Mouse (Mus musculus): ENCODE measurements around the gene Dgkh. TPM values are rescaled to one million over a fixed set of nuclear protein-coding genes. Genes with fewer than 3 reads are reported as not detected.

The Dgkh gene
- polyA plus RNA-seq, 1 experiment from 2014 or later, result 1.2 TPM

- Histone ChIP-seq H3K4me1 (no peaks in the 10 kb centered on the region), H3K36me3 (ENCODE audit: poor library complexity, severe bottlenecking) (no peaks in the 10 kb centered on the region), H3K4me3 (no peak overlapping the region), H3K4me2 (no peak overlapping the region), H3K9ac (no peak overlapping the region), H3K27ac (no peak overlapping the region), H3K9me3 (replicated peaks) (no peaks in the 10 kb centered on the region), H3K27me3 (no peaks in the 10 kb centered on the region)
- no peak for ATAC-seq
- WGBS, result 85% methylated on average over 4 of the region's 4 CpGs
These were observed 21.9 kb downstream of the Dgkh start for GRCm38 (mm10) chr14:78710647-78711046.

- no peaks in the 10 kb centered on the region for H3K36me3 ChIP-seq (ENCODE audit: poor library complexity, severe bottlenecking)
- no peak for ATAC-seq
- no peak overlapping the region for H3K4me2 ChIP-seq
- no peak overlapping the region for H3K27ac ChIP-seq
- H3K9me3 ChIP-seq (replicated peaks), result no peaks in the 10 kb centered on the region
- H3K4me3 ChIP-seq, result no peak overlapping the region
- H3K27me3 ChIP-seq, result no peaks in the 10 kb centered on the region
- H3K4me1 ChIP-seq, result no peaks in the 10 kb centered on the region
- H3K9ac ChIP-seq, result no peak overlapping the region
- 88% methylated on average over 3 of the region's 3 CpGs for WGBS
These were observed 27.0 kb downstream of the Dgkh start for GRCm38 (mm10) chr14:78705616-78706015.

- no peak overlapping the region for H3K27ac ChIP-seq
- no peak overlapping the region for H3K4me2 ChIP-seq
- WGBS, result 90% methylated on average over 4 of the region's 4 CpGs
- no peaks in the 10 kb centered on the region for H3K27me3 ChIP-seq
- ATAC-seq, result no peak
- H3K9ac ChIP-seq, result no peak overlapping the region
- H3K36me3 ChIP-seq (ENCODE audit: poor library complexity, severe bottlenecking), result no peaks in the 10 kb centered on the region
- H3K4me1 ChIP-seq, result no peaks in the 10 kb centered on the region
- no peak overlapping the region for H3K4me3 ChIP-seq
- H3K9me3 ChIP-seq (replicated peaks), result no peaks in the 10 kb centered on the region
These were observed 28.6 kb downstream of the Dgkh start for GRCm38 (mm10) chr14:78703989-78704388.

- no peak overlapping the region for H3K4me3 ChIP-seq
- no peaks in the 10 kb centered on the region for H3K9me3 ChIP-seq (replicated peaks)
- H3K27ac ChIP-seq, result no peak overlapping the region
- H3K27me3 ChIP-seq, result no peaks in the 10 kb centered on the region
- no peaks in the 10 kb centered on the region for H3K4me1 ChIP-seq
- ATAC-seq, result no peak
- no peak overlapping the region for H3K4me2 ChIP-seq
- WGBS, result 82% methylated on average over 6 of the region's 6 CpGs
- no peaks in the 10 kb centered on the region for H3K36me3 ChIP-seq (ENCODE audit: poor library complexity, severe bottlenecking)
- no peak overlapping the region for H3K9ac ChIP-seq
These were observed 29.2 kb downstream of the Dgkh start for GRCm38 (mm10) chr14:78703361-78703760.

- H3K4me2 ChIP-seq, result no peak overlapping the region
- 79% methylated on average over 4 of the region's 4 CpGs for WGBS
- no peaks in the 10 kb centered on the region for H3K36me3 ChIP-seq (ENCODE audit: poor library complexity, severe bottlenecking)
- H3K9me3 ChIP-seq (replicated peaks), result no peaks in the 10 kb centered on the region
- no peak for ATAC-seq
- no peaks in the 10 kb centered on the region for H3K27me3 ChIP-seq
- no peak overlapping the region for H3K27ac ChIP-seq
- H3K9ac ChIP-seq, result no peak overlapping the region
- no peak overlapping the region for H3K4me3 ChIP-seq
- H3K4me1 ChIP-seq, result no peaks in the 10 kb centered on the region
These were observed 30.5 kb downstream of the Dgkh start for GRCm38 (mm10) chr14:78702048-78702447.

GRCm38 (mm10) chr14:78701501-78701900 is 31.1 kb downstream of the Dgkh start:
- ATAC-seq, result no peak
- H3K27me3 ChIP-seq, result no peaks in the 10 kb centered on the region
- no peaks in the 10 kb centered on the region for H3K9me3 ChIP-seq (replicated peaks)
- H3K4me1 ChIP-seq, result no peaks in the 10 kb centered on the region
- no peak overlapping the region for H3K4me2 ChIP-seq
- WGBS, result 85% methylated on average over 8 of the region's 8 CpGs
- H3K4me3 ChIP-seq, result no peak overlapping the region
- no peak overlapping the region for H3K9ac ChIP-seq
- H3K27ac ChIP-seq, result no peak overlapping the region
- no peaks in the 10 kb centered on the region for H3K36me3 ChIP-seq (ENCODE audit: poor library complexity, severe bottlenecking)

- H3K4me2 ChIP-seq, result no peak overlapping the region
- no peak overlapping the region for H3K27ac ChIP-seq
- ATAC-seq, result no peak
- no peaks in the 10 kb centered on the region for H3K36me3 ChIP-seq (ENCODE audit: poor library complexity, severe bottlenecking)
- no peak overlapping the region for H3K4me3 ChIP-seq
- H3K27me3 ChIP-seq, result no peaks in the 10 kb centered on the region
- no peaks in the 10 kb centered on the region for H3K9me3 ChIP-seq (replicated peaks)
- H3K4me1 ChIP-seq, result no peaks in the 10 kb centered on the region
- 90% methylated on average over 9 of the region's 9 CpGs for WGBS
- H3K9ac ChIP-seq, result no peak overlapping the region
These were observed 31.5 kb downstream of the Dgkh start for GRCm38 (mm10) chr14:78701087-78701486.

GRCm38 (mm10) chr14:78699634-78700033 is 32.9 kb downstream of the Dgkh start:
- no peak overlapping the region for H3K27ac ChIP-seq
- H3K4me3 ChIP-seq, result no peak overlapping the region
- no peaks in the 10 kb centered on the region for H3K4me1 ChIP-seq
- ATAC-seq, result no peak
- H3K36me3 ChIP-seq (ENCODE audit: poor library complexity, severe bottlenecking), result no peaks in the 10 kb centered on the region
- H3K4me2 ChIP-seq, result no peak overlapping the region
- no peak overlapping the region for H3K9ac ChIP-seq
- 91% methylated on average over 3 of the region's 3 CpGs for whole genome bisulfite sequencing
- no peaks in the 10 kb centered on the region for H3K27me3 ChIP-seq
- no peaks in the 10 kb centered on the region for H3K9me3 ChIP-seq (replicated peaks)

- no peaks in the 10 kb centered on the region for H3K4me1 ChIP-seq
- H3K27ac ChIP-seq, result no peak overlapping the region
- H3K4me3 ChIP-seq, result no peak overlapping the region
- WGBS, result 79% methylated on average over 5 of the region's 5 CpGs
- no peaks in the 10 kb centered on the region for H3K27me3 ChIP-seq
- H3K4me2 ChIP-seq, result no peak overlapping the region
- ATAC-seq, result no peak
- H3K9me3 ChIP-seq (replicated peaks), result no peaks in the 10 kb centered on the region
- no peak overlapping the region for H3K9ac ChIP-seq
- H3K36me3 ChIP-seq (ENCODE audit: poor library complexity, severe bottlenecking), result no peaks in the 10 kb centered on the region
These were observed 33.4 kb downstream of the Dgkh start for GRCm38 (mm10) chr14:78699196-78699595.

- no peak overlapping the region for H3K9ac ChIP-seq
- no peak overlapping the region for H3K4me2 ChIP-seq
- ATAC-seq, result no peak
- H3K9me3 ChIP-seq (replicated peaks), result no peaks in the 10 kb centered on the region
- no peaks in the 10 kb centered on the region for H3K4me1 ChIP-seq
- no peaks in the 10 kb centered on the region for H3K27me3 ChIP-seq
- WGBS, result 92% methylated on average over 8 of the region's 8 CpGs
- no peaks in the 10 kb centered on the region for H3K36me3 ChIP-seq (ENCODE audit: poor library complexity, severe bottlenecking)
- no peak overlapping the region for H3K4me3 ChIP-seq
- no peak overlapping the region for H3K27ac ChIP-seq
These were observed 38.5 kb downstream of the Dgkh start for GRCm38 (mm10) chr14:78694121-78694520.

GRCm38 (mm10) chr14:78692602-78693001 is 40.0 kb downstream of the Dgkh start:
- H3K27ac ChIP-seq, result no peak overlapping the region
- no peaks in the 10 kb centered on the region for H3K9me3 ChIP-seq (replicated peaks)
- H3K4me1 ChIP-seq, result no peaks in the 10 kb centered on the region
- ATAC-seq, result no peak
- whole genome bisulfite sequencing, result 72% methylated on average over 4 of the region's 4 CpGs
- no peak overlapping the region for H3K9ac ChIP-seq
- H3K36me3 ChIP-seq (ENCODE audit: poor library complexity, severe bottlenecking), result no peaks in the 10 kb centered on the region
- H3K4me3 ChIP-seq, result no peak overlapping the region
- no peaks in the 10 kb centered on the region for H3K27me3 ChIP-seq
- H3K4me2 ChIP-seq, result no peak overlapping the region

- ATAC-seq, result no peak
- no peak overlapping the region for H3K9ac ChIP-seq
- no peak overlapping the region for H3K4me2 ChIP-seq
- no peaks in the 10 kb centered on the region for H3K4me1 ChIP-seq
- H3K27ac ChIP-seq, result no peak overlapping the region
- no peaks in the 10 kb centered on the region for H3K27me3 ChIP-seq
- WGBS, result 76% methylated on average over 5 of the region's 5 CpGs
- no peak overlapping the region for H3K4me3 ChIP-seq
- H3K36me3 ChIP-seq (ENCODE audit: poor library complexity, severe bottlenecking), result no peaks in the 10 kb centered on the region
- H3K9me3 ChIP-seq (replicated peaks), result no peaks in the 10 kb centered on the region
These were observed 40.6 kb downstream of the Dgkh start for GRCm38 (mm10) chr14:78691926-78692487.

- H3K4me3 ChIP-seq, result no peak overlapping the region
- ATAC-seq, result no peak
- WGBS, result 51% methylated on average over 1 of the region's 1 CpGs
- H3K36me3 ChIP-seq (ENCODE audit: poor library complexity, severe bottlenecking), result no peaks in the 10 kb centered on the region
- no peak overlapping the region for H3K27ac ChIP-seq
- no peaks in the 10 kb centered on the region for H3K27me3 ChIP-seq
- H3K4me1 ChIP-seq, result no peaks in the 10 kb centered on the region
- H3K4me2 ChIP-seq, result no peak overlapping the region
- H3K9me3 ChIP-seq (replicated peaks), result no peaks in the 10 kb centered on the region
- H3K9ac ChIP-seq, result no peak overlapping the region
These were observed 41.7 kb downstream of the Dgkh start for GRCm38 (mm10) chr14:78690883-78691282.

Measured in forebrain, embryonic 13.5 days (tissue).